Mouse (Mus musculus) MEL (cell line): ENCODE data around the gene Adgrv1. TPM values are rescaled to one million over a fixed set of nuclear protein-coding genes. Genes with fewer than 3 reads are reported as not detected.

Source experiments
- DNase-seq: peaks from one replicate; pipeline ENCODE4 v3.0.0; 2011; ENCODE audit warnings: low read depth, low spot score
- H3K27ac ChIP-seq: 2 replicates; pipeline ENCODE4 v1.5.1; 2012; ENCODE audit warnings: low read depth, mild to moderate bottlenecking, control low read depth, low read length, moderate library complexity; ENCODE audit not compliant: control insufficient read depth
- H3K27me3 ChIP-seq, 2 experiments: fragments of 150-350 bp in 1 of 2; sonication (generic) in 1 of 2; 2 replicates each; pipeline ENCODE4 v1.6.1; 2012; ENCODE audit warnings: low read length in 2 of 2, mild to moderate bottlenecking in 2 of 2, improper control_type of control experiment in 1 of 2, moderate library complexity in 1 of 2; ENCODE audit not compliant: insufficient read depth in 2 of 2, control insufficient read depth in 1 of 2
- H3K36me3 ChIP-seq, 2 experiments: 2 replicates each; pipeline ENCODE4 v1.6.1; 2012 to 2014; ENCODE audit warnings: low read length in 2 of 2, improper control_type of control experiment in 1 of 2, inconsistent platforms in 1 of 2, mild to moderate bottlenecking in 1 of 2; ENCODE audit not compliant: insufficient read depth in 2 of 2, control insufficient read depth in 1 of 2
- H3K4me1 ChIP-seq, 2 experiments: fragments of 150-350 bp in 1 of 2; sonication (generic) in 1 of 2; 2 replicates each; pipeline ENCODE4 v1.6.1; 2012; ENCODE audit warnings: low read length in 2 of 2, improper control_type of control experiment in 1 of 2, mild to moderate bottlenecking in 1 of 2; ENCODE audit not compliant: insufficient read depth in 2 of 2, control insufficient read depth in 1 of 2
- H3K4me3 ChIP-seq, 2 experiments: fragments of 150-350 bp in 1 of 2; sonication (generic) in 1 of 2; 2 replicates each; pipeline ENCODE4 v1.5.1; 2012; ENCODE audit warnings: low read depth in 2 of 2, low read length in 2 of 2, mild to moderate bottlenecking in 2 of 2, moderate library complexity in 2 of 2, control low read depth in 1 of 2, improper control_type of control experiment in 1 of 2; ENCODE audit not compliant: control insufficient read depth in 1 of 2, insufficient read depth in 1 of 2
- H3K79me2 ChIP-seq: 2 replicates; pipeline ENCODE4 v1.6.1; 2012; ENCODE audit warnings: mild to moderate bottlenecking, low read length, moderate library complexity; ENCODE audit not compliant: control insufficient read depth, poor library complexity, insufficient read depth
- H3K9ac ChIP-seq: 2 replicates; pipeline ENCODE4 v1.6.1; 2012; ENCODE audit warnings: low read depth, mild to moderate bottlenecking, control low read depth, low read length, moderate library complexity; ENCODE audit not compliant: control insufficient read depth, poor library complexity, severe bottlenecking
- H3K9me3 ChIP-seq: fragments of 150-350 bp; sonication (generic); replicated peaks from 2 replicates; pipeline ENCODE4 v1.6.1; 2012; ENCODE audit warnings: mild to moderate bottlenecking, low read length, improper control_type of control experiment, moderate library complexity; ENCODE audit not compliant: insufficient read depth
- BHLHE40 ChIP-seq: IDR thresholded peaks from 2 replicates; pipeline ENCODE4 v1.6.1; 2012; ENCODE audit warnings: low read depth, mild to moderate bottlenecking, inconsistent platforms, low read length, improper control_type of control experiment, borderline replicate concordance
- CHD1 ChIP-seq: IDR thresholded peaks from 2 replicates; pipeline ENCODE4 v1.6.1; 2012; ENCODE audit warnings: low read depth, mild to moderate bottlenecking, inconsistent platforms, low read length, improper control_type of control experiment
- CHD2 ChIP-seq: IDR thresholded peaks from 2 replicates; pipeline ENCODE4 v1.6.1; 2011; ENCODE audit warnings: low read length, improper control_type of control experiment
- CTCF ChIP-seq, 3 experiments: IDR thresholded peaks in 2 of 3; conservative IDR thresholded peaks in 1 of 3; 2 replicates each; pipeline ENCODE4 v1.5.1; 2011 to 2012; ENCODE audit warnings: low read length in 3 of 3, low read depth in 2 of 3, mild to moderate bottlenecking in 2 of 3, improper control_type of control experiment in 1 of 3, inconsistent platforms in 1 of 3, mixed read lengths in 1 of 3, moderate library complexity in 1 of 3; ENCODE audit not compliant: control insufficient read depth in 1 of 3, insufficient read depth in 1 of 3, poor library complexity in 1 of 3, severe bottlenecking in 1 of 3
- E2F4 ChIP-seq: IDR thresholded peaks from 2 replicates; pipeline ENCODE4 v1.6.1; 2011; ENCODE audit warnings: low read depth, low read length, improper control_type of control experiment, borderline replicate concordance
- ELF1 ChIP-seq: IDR thresholded peaks from 2 replicates; pipeline ENCODE4 v1.6.1; 2014; ENCODE audit warnings: low read depth, mild to moderate bottlenecking, inconsistent platforms, low read length, improper control_type of control experiment, moderate library complexity
- EP300 ChIP-seq, 2 experiments: IDR thresholded peaks; 2 replicates each; pipeline ENCODE4 v1.6.1; 2011; ENCODE audit warnings: improper control_type of control experiment in 2 of 2, low read length in 2 of 2, low read depth in 1 of 2, mild to moderate bottlenecking in 1 of 2
- ETS1 ChIP-seq: IDR thresholded peaks from 2 replicates; pipeline ENCODE4 v1.6.1; 2012; ENCODE audit warnings: low read depth, mild to moderate bottlenecking, inconsistent platforms, low read length, improper control_type of control experiment, moderate library complexity
- GABPA ChIP-seq: IDR thresholded peaks from 2 replicates; pipeline ENCODE4 v1.6.1; 2012; ENCODE audit warnings: low read depth, mild to moderate bottlenecking, inconsistent platforms, low read length, improper control_type of control experiment, moderate library complexity
- GATA1 ChIP-seq: IDR thresholded peaks from 2 replicates; pipeline ENCODE4 v1.6.1; 2011; ENCODE audit warnings: low read depth, low read length, improper control_type of control experiment
- JUND ChIP-seq: IDR thresholded peaks from 2 replicates; pipeline ENCODE4 v1.6.1; 2011; ENCODE audit warnings: low read depth, mild to moderate bottlenecking, improper control_type of control experiment, low read length
- KAT2A ChIP-seq: conservative IDR thresholded peaks from 2 replicates; pipeline ENCODE4 v1.6.1; 2012; ENCODE audit warnings: low read depth, low read length, improper control_type of control experiment, inconsistent platforms
- MAX ChIP-seq: IDR thresholded peaks from 2 replicates; pipeline ENCODE4 v1.6.1; 2011; ENCODE audit warnings: low read length, improper control_type of control experiment
- MAZ ChIP-seq: IDR thresholded peaks from 2 replicates; pipeline ENCODE4 v1.6.1; 2012; ENCODE audit warnings: low read depth, mild to moderate bottlenecking, inconsistent platforms, low read length, improper control_type of control experiment
- MEF2A ChIP-seq: IDR thresholded peaks from 2 replicates; pipeline ENCODE4 v1.6.1; 2014; ENCODE audit warnings: low read depth, mild to moderate bottlenecking, inconsistent platforms, low read length, improper control_type of control experiment; ENCODE audit not compliant: poor library complexity, insufficient replicate concordance, severe bottlenecking; ENCODE audit errors: extremely low read depth
- MYB ChIP-seq: IDR thresholded peaks from 2 replicates; pipeline ENCODE4 v1.6.1; 2011; ENCODE audit warnings: mild to moderate bottlenecking, low read depth, low read length, improper control_type of control experiment
- MYC ChIP-seq: IDR thresholded peaks from 2 replicates; pipeline ENCODE4 v1.6.1; 2011; ENCODE audit warnings: low read depth, mild to moderate bottlenecking, low read length, improper control_type of control experiment, moderate library complexity
- NELFE ChIP-seq: IDR thresholded peaks from 2 replicates; pipeline ENCODE4 v1.6.1; 2011; ENCODE audit warnings: low read depth, low read length, improper control_type of control experiment
- POLR2A ChIP-seq, 2 experiments: IDR thresholded peaks; 2 replicates each; pipeline ENCODE4 v1.6.1; 2011 to 2012; ENCODE audit warnings: low read length in 2 of 2, mild to moderate bottlenecking in 2 of 2, control low read depth in 1 of 2, improper control_type of control experiment in 1 of 2, low read depth in 1 of 2, moderate library complexity in 1 of 2; ENCODE audit not compliant: control insufficient read depth in 1 of 2, insufficient read depth in 1 of 2, poor library complexity in 1 of 2
- POLR2AphosphoS5 ChIP-seq: IDR thresholded peaks from 2 replicates; pipeline ENCODE4 v1.6.1; 2012; ENCODE audit warnings: low read depth, borderline replicate concordance, mild to moderate bottlenecking, inconsistent platforms, low read length, moderate library complexity, mixed read lengths
- RAD21 ChIP-seq: IDR thresholded peaks from 2 replicates; pipeline ENCODE4 v1.6.1; 2011; ENCODE audit warnings: mild to moderate bottlenecking, low read depth, low read length, improper control_type of control experiment
- RCOR1 ChIP-seq: IDR thresholded peaks from 2 replicates; pipeline ENCODE4 v1.6.1; 2012; ENCODE audit warnings: low read depth, mild to moderate bottlenecking, inconsistent platforms, low read length, improper control_type of control experiment
- SIN3A ChIP-seq: IDR thresholded peaks from 2 replicates; pipeline ENCODE4 v1.6.1; 2012; ENCODE audit warnings: low read length, improper control_type of control experiment, inconsistent platforms
- SMC3 ChIP-seq: IDR thresholded peaks from 2 replicates; pipeline ENCODE4 v1.6.1; 2011; ENCODE audit warnings: low read depth, low read length, improper control_type of control experiment
- TBP ChIP-seq: IDR thresholded peaks from 2 replicates; pipeline ENCODE4 v1.8.0; 2011; ENCODE audit warnings: low read depth, low read length, improper control_type of control experiment
- TCF12 ChIP-seq: IDR thresholded peaks from 2 replicates; pipeline ENCODE4 v1.6.1; 2014; ENCODE audit warnings: low read depth, mild to moderate bottlenecking, inconsistent platforms, low read length, improper control_type of control experiment, moderate library complexity
- UBTF ChIP-seq: IDR thresholded peaks from 2 replicates; pipeline ENCODE4 v1.6.1; 2012; ENCODE audit warnings: low read depth, mild to moderate bottlenecking, inconsistent platforms, low read length, improper control_type of control experiment, moderate library complexity, borderline replicate concordance; ENCODE audit not compliant: insufficient read depth
- USF1 ChIP-seq: IDR thresholded peaks from 2 replicates; pipeline ENCODE4 v1.6.1; 2014; ENCODE audit warnings: low read depth, mild to moderate bottlenecking, inconsistent platforms, low read length, improper control_type of control experiment, moderate library complexity
- USF2 ChIP-seq, 2 experiments: IDR thresholded peaks; 2 replicates each; pipeline ENCODE4 v1.6.1; 2011 to 2012; ENCODE audit warnings: improper control_type of control experiment in 2 of 2, low read length in 2 of 2, borderline replicate concordance in 1 of 2, inconsistent platforms in 1 of 2, low read depth in 1 of 2, mild to moderate bottlenecking in 1 of 2; ENCODE audit not compliant: insufficient read depth in 1 of 2
- ZC3H11A ChIP-seq: IDR thresholded peaks from 2 replicates; pipeline ENCODE4 v1.6.1; 2012; ENCODE audit warnings: low read depth, mild to moderate bottlenecking, inconsistent platforms, low read length, improper control_type of control experiment
- ZMIZ1 ChIP-seq: IDR thresholded peaks from 2 replicates; pipeline ENCODE4 v1.6.1; 2012; ENCODE audit warnings: low read depth, mild to moderate bottlenecking, inconsistent platforms, low read length, improper control_type of control experiment, moderate library complexity
- ZNF384 ChIP-seq: IDR thresholded peaks from 2 replicates; pipeline ENCODE4 v1.6.1; 2012; ENCODE audit warnings: low read depth, mild to moderate bottlenecking, inconsistent platforms, low read length, improper control_type of control experiment
- polyA plus RNA-seq, 2 experiments: library from polyadenylated mRNA; stranded (reverse) in 1 of 2; unstranded in 1 of 2; fragments of >175 nt in 1 of 2; fragments of >200 nt in 1 of 2; gene quantifications; 2 replicates each; pipeline versions ENCODE4 v1.2.1 to v1.2.4; 2012; ENCODE audit warnings: low replicate concordance in 2 of 2, low read depth in 1 of 2; ENCODE audit not compliant: insufficient read length in 2 of 2, insufficient read depth in 1 of 2, missing spikeins in 1 of 2
- total RNA-seq: library from RNA; depleted of rRNA; stranded (reverse); fragments of 300-350 nt; gene quantifications from 2 replicates; pipeline ENCODE4 v1.2.3, GENCODE M21; 2012

Adgrv1 gene
- total and polyA plus RNA-seq, 3 experiments = 5.6 to 5.8 TPM; not detected in 1

DNA sequence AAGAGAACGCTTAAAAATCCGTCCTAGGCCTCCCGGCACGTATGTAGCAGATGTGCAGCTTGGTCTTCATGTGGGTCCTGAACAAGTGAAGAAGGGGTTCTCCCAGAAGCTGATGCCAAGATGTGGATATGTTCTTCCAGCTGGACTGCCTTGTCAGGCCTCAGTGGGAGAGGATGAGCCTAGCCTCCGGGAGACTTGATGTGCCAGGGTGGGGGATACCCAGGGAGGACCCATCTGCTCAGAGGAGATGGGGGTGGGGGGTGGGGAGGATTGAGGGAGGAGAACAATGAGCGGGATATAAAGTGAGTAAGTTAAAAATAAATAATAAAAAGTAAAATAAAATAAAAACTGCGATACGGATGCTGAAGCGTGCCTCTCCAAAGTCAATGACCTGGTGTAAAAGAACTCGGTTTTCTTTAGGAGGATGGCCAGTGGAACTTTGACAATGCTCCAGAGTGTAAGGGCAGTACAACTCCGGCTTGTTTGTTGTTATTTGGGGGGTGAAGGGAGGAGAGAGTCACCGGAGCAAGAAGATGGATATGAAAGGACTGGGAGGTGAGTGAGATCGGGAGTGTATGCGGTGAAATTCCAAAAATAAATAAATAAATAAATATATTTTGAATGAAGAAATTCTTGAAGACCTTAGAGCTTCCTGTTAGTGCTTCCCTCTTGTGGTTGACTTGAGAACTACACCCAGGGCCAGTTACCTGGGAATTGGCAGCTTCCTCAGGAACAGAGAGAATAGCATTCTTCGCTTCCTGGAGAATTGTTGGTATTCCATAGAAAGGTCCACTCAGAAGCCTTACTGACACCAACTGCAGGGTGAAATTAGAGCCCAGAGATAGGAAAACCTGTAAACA is 205.8 kb downstream of the Adgrv1 start:
- no peak overlapping the region for H3K9ac ChIP-seq
- H3K79me2 ChIP-seq = no peaks in the 10 kb centered on the region
- no peaks in the 10 kb centered on the region for H3K4me1 ChIP-seq
- H3K9me3 ChIP-seq = no peaks in the 10 kb centered on the region
- TF ChIP-seq NELFE = no peak
- no peak for TF ChIP-seq USF1
- no peak for TF ChIP-seq GABPA
- no peak for TF ChIP-seq MEF2A
- TF ChIP-seq BHLHE40 = no peak
- TF ChIP-seq MAZ = no peak
- TF ChIP-seq E2F4 = no peak
- TF ChIP-seq MAX = no peak
- TF ChIP-seq ZNF384 = no peak
- no peak for TF ChIP-seq ZMIZ1
- TF ChIP-seq TBP = no peak
- no peak for TF ChIP-seq MYC
- TF ChIP-seq POLR2AphosphoS5 = no peak
- TF ChIP-seq USF2 (IDR thresholded peaks at IDR 0.05; ENCODE audit: borderline replicate concordance in 1 of 2, insufficient read depth in 1 of 2, low read depth in 1 of 2, low read length in 2 of 2) = no peak
- peak; percentile 76 for TF ChIP-seq SMC3
- TF ChIP-seq TCF12 = no peak
- peak; percentile 36; the same call in 1 of the 2 replicates for TF ChIP-seq ZC3H11A
- TF ChIP-seq GATA1 = no peak
- no peak for TF ChIP-seq KAT2A
- TF ChIP-seq EP300 (IDR thresholded peaks at IDR 0.05; ENCODE audit: low read depth in 1 of 2, low read length in 2 of 2) = no peak
- TF ChIP-seq CTCF (IDR thresholded peaks at IDR 0.05 in 2 of 3, conservative IDR thresholded peaks at IDR 0.05 in 1 of 3; ENCODE audit: control insufficient read depth in 1 of 3, insufficient read depth in 1 of 3, low read depth in 2 of 3, low read length in 3 of 3, poor library complexity in 1 of 3, severe bottlenecking in 1 of 3) = peak; percentile 56 to 83 (median 67)
- no peak for TF ChIP-seq SIN3A
- no peak for TF ChIP-seq CHD2
- no peak for TF ChIP-seq POLR2A (IDR thresholded peaks at IDR 0.05; ENCODE audit: control insufficient read depth in 1 of 2, insufficient read depth in 1 of 2, low read depth in 1 of 2, low read length in 2 of 2, poor library complexity in 1 of 2)
- TF ChIP-seq ELF1 = no peak
- TF ChIP-seq MYB = no peak
- TF ChIP-seq CHD1 = no peak
- no peak for TF ChIP-seq JUND
- no peak for TF ChIP-seq UBTF
- TF ChIP-seq RCOR1 = no peak
- no peak for TF ChIP-seq ETS1
- TF ChIP-seq RAD21 = peak; percentile 52
- DNase-seq = peak; percentile 59
- no peak overlapping the region for H3K4me3 ChIP-seq
- no peaks in the 10 kb centered on the region for H3K36me3 ChIP-seq
- H3K27me3 ChIP-seq = no peaks in the 10 kb centered on the region; a peak in 1 of 4 replicates
- H3K27ac ChIP-seq = no peak overlapping the region
